Mouse (Mus musculus) layer of hippocampus, adult 18-20 months (tissue): ENCODE data around the gene Snrpf. TPM values are rescaled to one million over a fixed set of nuclear protein-coding genes. Genes with fewer than 3 reads are reported as not detected.

ENCODE experiments used
- DNase-seq, 2 experiments: peaks; one replicate each; pipeline ENCODE4 v3.0.0; 2022; ENCODE audit warnings: low spot score in 2 of 2
- total RNA-seq, 2 experiments: library from RNA; stranded (reverse); gene quantifications; 2 replicates each; pipeline ENCODE4 v1.2.3; 2021

The Snrpf gene
- total RNA-seq, 2 experiments from 2014 or later: 10.5 to 13.5 TPM

DNA sequence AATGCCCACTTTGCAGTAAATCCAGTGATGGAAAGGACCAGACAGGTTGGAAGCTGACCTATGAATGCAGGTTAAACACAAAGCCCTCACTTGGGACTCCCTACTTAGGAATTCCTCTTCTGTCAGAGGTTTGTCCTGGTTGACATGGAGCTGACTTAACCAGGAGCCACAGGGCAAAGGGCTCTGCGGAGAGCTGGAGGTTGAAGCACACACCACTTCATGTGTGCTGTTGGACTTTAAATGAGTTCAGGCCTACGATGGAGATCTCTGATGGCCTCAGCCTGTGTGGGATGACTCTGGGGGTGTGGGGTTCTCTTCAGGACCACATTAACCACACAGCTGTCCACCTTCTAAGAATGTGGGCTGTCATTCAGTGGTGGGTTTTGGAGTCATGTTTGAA lies 51.2 kb downstream of the Snrpf start:
- no peak for DNase-seq

Other genes with a start within 250 kb of the Snrpf start
- gene Lta4h, start 136.3 kb downstream of the Snrpf start, total RNA-seq: 10 to 100 TPM; 52.4 to 56.4 TPM
- under 1 TPM in 1 of 2 experiments, not detected in 1; 0.30 TPM for gene Hal, start 100.9 kb downstream of the Snrpf start, total RNA-seq
- under 1 TPM; 0.30 to 0.59 TPM for gene Amdhd1, start 49.7 kb downstream of the Snrpf start, total RNA-seq
- not detected for gene Ccdc38, start 49.1 kb downstream of the Snrpf start, total RNA-seq
- 1 to 10 TPM; 6.4 to 7.8 TPM for gene Ntn4, start 51.0 kb upstream of the Snrpf start, total RNA-seq
- gene Usp44, start 241.8 kb upstream of the Snrpf start, total RNA-seq: not detected